Mouse (Mus musculus): ENCODE data around the gene Rab36.

Gene Rab36

GRCm38 (mm10) chr10:75070281-75070976, 33.6 kb downstream of the Rab36 start:
- DNase-seq (ENCODE audit: low spot score): no peak

GRCm38 (mm10) chr10:75075665-75076064, 38.8 kb downstream of the Rab36 start:
- no peak for DNase-seq (ENCODE audit: low spot score)

- DNase-seq (ENCODE audit: low spot score): no peak
These were observed 41.6 kb downstream of the Rab36 start for GRCm38 (mm10) chr10:75078174-75079128.

GRCm38 (mm10) chr10:75085330-75085729, 48.5 kb downstream of the Rab36 start:
- no peak for DNase-seq (ENCODE audit: low spot score)

GRCm38 (mm10) chr10:75088471-75088870, 51.6 kb downstream of the Rab36 start:
- no peak for DNase-seq (ENCODE audit: low spot score)

GRCm38 (mm10) chr10:75091478-75092152, 54.8 kb downstream of the Rab36 start:
- no peak for DNase-seq (ENCODE audit: low spot score)

GRCm38 (mm10) chr10:75093252-75093987, 56.6 kb downstream of the Rab36 start:
- DNase-seq (ENCODE audit: low spot score): no peak

GRCm38 (mm10) chr10:75094338-75094737, 57.5 kb downstream of the Rab36 start:
- no peak for DNase-seq (ENCODE audit: low spot score)

- no peak for DNase-seq (ENCODE audit: low spot score)
These were observed 58.4 kb downstream of the Rab36 start for GRCm38 (mm10) chr10:75095216-75095615.

- no peak for DNase-seq (ENCODE audit: low spot score)
These were observed 61.8 kb downstream of the Rab36 start for GRCm38 (mm10) chr10:75098446-75099183.

- DNase-seq (ENCODE audit: low spot score): no peak
These were observed 63.4 kb downstream of the Rab36 start for GRCm38 (mm10) chr10:75100298-75100697.

GRCm38 (mm10) chr10:75103502-75103901, 66.6 kb downstream of the Rab36 start:
- no peak for DNase-seq (ENCODE audit: low spot score)
